Mouse (Mus musculus) neural tube, embryonic 11.5 days (tissue): ENCODE results near the gene Dclk3. TPM values are rescaled to one million over a fixed set of nuclear protein-coding genes. Genes with fewer than 3 reads are reported as not detected.

Experiments used
- ATAC-seq: fragments of 200-750 bp; cut with Nextera tagmentation; 2 replicates; pipeline ENCODE4 v1.8.0; 2017; ENCODE audit warnings: moderate number of reproducible peaks, mild to moderate bottlenecking, moderate TSS enrichment, moderate library complexity; ENCODE audit not compliant: insufficient read depth, low FRiP score, low TSS enrichment
- DNase-seq: peaks from one replicate; pipeline ENCODE4 v3.0.0-alpha.2; 2015; ENCODE audit warnings: low spot score
- H3K27ac ChIP-seq: fragments of 300-500 bp; sonication (generic); 2 replicates; pipeline ENCODE4 v1.5.1; 2014; ENCODE audit warnings: low read depth, mild to moderate bottlenecking, low read length
- H3K27me3 ChIP-seq: fragments of 300-500 bp; sonication (generic); 2 replicates; pipeline ENCODE4 v1.6.1; 2014; ENCODE audit warnings: mild to moderate bottlenecking, low read length, mixed read lengths; ENCODE audit not compliant: control insufficient read depth, insufficient read depth
- H3K36me3 ChIP-seq: fragments of 300-500 bp; sonication (generic); 2 replicates; pipeline ENCODE4 v1.6.1; 2014; ENCODE audit warnings: mild to moderate bottlenecking, low read length, moderate library complexity, mixed read lengths; ENCODE audit not compliant: control insufficient read depth, insufficient read depth
- H3K4me1 ChIP-seq: fragments of 300-500 bp; sonication (generic); 2 replicates; pipeline ENCODE4 v1.6.1; 2014; ENCODE audit warnings: low read length, mixed read lengths; ENCODE audit not compliant: control insufficient read depth, insufficient read depth
- H3K4me2 ChIP-seq: fragments of 300-500 bp; sonication (generic); 2 replicates; pipeline ENCODE4 v1.6.1; 2014; ENCODE audit warnings: low read depth, mild to moderate bottlenecking, moderate library complexity
- H3K4me3 ChIP-seq: fragments of 300-500 bp; sonication (generic); 2 replicates; pipeline ENCODE4 v1.5.1; 2014; ENCODE audit warnings: low read depth, low read length
- H3K9ac ChIP-seq: fragments of 300-500 bp; sonication (generic); 2 replicates; pipeline ENCODE4 v1.6.1; 2014; ENCODE audit warnings: mild to moderate bottlenecking, low read length
- H3K9me3 ChIP-seq: fragments of 300-500 bp; sonication (generic); 2 replicates; pipeline ENCODE4 v1.6.1; 2016; ENCODE audit warnings: low read length; ENCODE audit not compliant: control insufficient read depth
- WGBS: fragments of 180-500 bp; shearing (Covaris S2); extraction: QIAGEN DNeasy Blood & Tissue Kit; methylation state at CpG from one replicate; pipeline ENCODE4 v1.1.7; 2014; 5-methylcytosine and 5-hydroxymethylcytosine counted together
- polyA plus RNA-seq: library from polyadenylated mRNA; unstranded; fragments of >200 nt; fragmentation: Nextera tagmentation; extraction: Ambion mirVana; gene quantifications from 2 replicates; pipeline ENCODE4 v1.2.1, GENCODE M21; 2014

The Dclk3 gene
- polyA plus RNA-seq, 1 experiment from 2014 or later = 3.0 TPM

- H3K9me3 ChIP-seq = no peaks in the 10 kb centered on the region
- H3K4me2 ChIP-seq = no peak overlapping the region
- no peaks in the 10 kb centered on the region for H3K36me3 ChIP-seq
- H3K4me3 ChIP-seq = no peak overlapping the region
- DNase-seq (no peak), ATAC-seq (no peak)
- no peaks in the 10 kb centered on the region for H3K27me3 ChIP-seq
- WGBS = 87% methylated on average over 5 of the region's 5 CpGs
- H3K9ac ChIP-seq = no peak overlapping the region
- no peak overlapping the region for H3K27ac ChIP-seq
- H3K4me1 ChIP-seq = no peaks in the 10 kb centered on the region
These were observed 11.0 kb downstream of the Dclk3 start for GRCm38 (mm10) chr9:111449880-111450279.

GRCm38 (mm10) chr9:111450853-111451404 is 12.0 kb downstream of the Dclk3 start:
- no peak overlapping the region for H3K27ac ChIP-seq
- WGBS = 80% methylated on average over 12 of the region's 12 CpGs
- H3K4me1 ChIP-seq = no peaks in the 10 kb centered on the region
- H3K4me2 ChIP-seq = no peak overlapping the region
- no peaks in the 10 kb centered on the region for H3K27me3 ChIP-seq
- no peaks in the 10 kb centered on the region for H3K9me3 ChIP-seq
- H3K4me3 ChIP-seq = no peak overlapping the region
- no peak for DNase-seq
- H3K9ac ChIP-seq = no peak overlapping the region
- H3K36me3 ChIP-seq = no peaks in the 10 kb centered on the region
- no peak for ATAC-seq

- Histone ChIP-seq H3K4me1 (no peaks in the 10 kb centered on the region), H3K27ac (no peak overlapping the region), H3K4me2 (no peak overlapping the region), H3K4me3 (no peak overlapping the region), H3K27me3 (no peaks in the 10 kb centered on the region), H3K9ac (no peak overlapping the region), H3K9me3 (no peaks in the 10 kb centered on the region), H3K36me3 (no peaks in the 10 kb centered on the region)
- ATAC-seq = no peak
- DNase-seq = no peak
- 68% methylated on average over 3 of the region's 3 CpGs for WGBS
These were observed 15.0 kb downstream of the Dclk3 start for GRCm38 (mm10) chr9:111453895-111454294.

GRCm38 (mm10) chr9:111457176-111457935 is 18.5 kb downstream of the Dclk3 start:
- Histone ChIP-seq H3K4me3 (no peak overlapping the region), H3K9me3 (no peaks in the 10 kb centered on the region), H3K4me2 (no peak overlapping the region), H3K36me3 (no peaks in the 10 kb centered on the region), H3K4me1 (peaks cover 5% of the 10 kb centered on the region; the same call in 1 of the 2 replicates), H3K27ac (no peak overlapping the region), H3K27me3 (no peaks in the 10 kb centered on the region), H3K9ac (no peak overlapping the region)
- WGBS = 81% methylated on average over 10 of the region's 10 CpGs
- DNase-seq = no peak
- no peak for ATAC-seq

GRCm38 (mm10) chr9:111457936-111458310 is 19.0 kb downstream of the Dclk3 start:
- Histone ChIP-seq H3K9me3 (no peaks in the 10 kb centered on the region), H3K4me3 (no peak overlapping the region), H3K4me1 (peaks cover 5% of the 10 kb centered on the region; the same call in 1 of the 2 replicates), H3K27ac (no peak overlapping the region), H3K4me2 (no peak overlapping the region), H3K36me3 (no peaks in the 10 kb centered on the region), H3K9ac (no peak overlapping the region), H3K27me3 (no peaks in the 10 kb centered on the region)
- WGBS = 86% methylated on average over 4 of the region's 4 CpGs
- no peak for ATAC-seq
- no peak for DNase-seq

GRCm38 (mm10) chr9:111459466-111459865 is 20.6 kb downstream of the Dclk3 start:
- no peak overlapping the region for H3K4me2 ChIP-seq
- no peak for DNase-seq
- no peak for ATAC-seq
- H3K27ac ChIP-seq = no peak overlapping the region
- no peaks in the 10 kb centered on the region for H3K27me3 ChIP-seq
- H3K36me3 ChIP-seq = no peaks in the 10 kb centered on the region
- H3K4me3 ChIP-seq = no peak overlapping the region
- no peaks in the 10 kb centered on the region for H3K9me3 ChIP-seq
- WGBS = 67% methylated on average over 8 of the region's 8 CpGs
- H3K4me1 ChIP-seq = peaks cover 5% of the 10 kb centered on the region; the same call in 1 of the 2 replicates
- no peak overlapping the region for H3K9ac ChIP-seq

- Histone ChIP-seq H3K9ac (no peak overlapping the region), H3K36me3 (no peaks in the 10 kb centered on the region), H3K4me2 (no peak overlapping the region), H3K4me1 (peaks cover 5% of the 10 kb centered on the region; the same call in 1 of the 2 replicates), H3K27me3 (no peaks in the 10 kb centered on the region), H3K9me3 (no peaks in the 10 kb centered on the region), H3K27ac (peak overlapping the region; percentile 5; the same call in 1 of the 2 replicates), H3K4me3 (no peak overlapping the region)
- 26% methylated on average over 6 of the region's 6 CpGs for WGBS
- peak; percentile 71 for DNase-seq
- peak; percentile 92 for ATAC-seq
These were observed 21.4 kb downstream of the Dclk3 start for GRCm38 (mm10) chr9:111460201-111460814.

GRCm38 (mm10) chr9:111461415-111462103 is 22.7 kb downstream of the Dclk3 start:
- WGBS = 79% methylated on average over 10 of the region's 10 CpGs
- no peak overlapping the region for H3K4me3 ChIP-seq
- no peaks in the 10 kb centered on the region for H3K36me3 ChIP-seq
- H3K27me3 ChIP-seq = no peaks in the 10 kb centered on the region
- H3K27ac ChIP-seq = no peak overlapping the region
- H3K9ac ChIP-seq = no peak overlapping the region
- no peak for ATAC-seq
- H3K4me1 ChIP-seq = peaks cover 5% of the 10 kb centered on the region; the same call in 1 of the 2 replicates
- no peak overlapping the region for H3K4me2 ChIP-seq
- H3K9me3 ChIP-seq = no peaks in the 10 kb centered on the region
- DNase-seq = no peak
